Mouse (Mus musculus): ENCODE data around the gene Ttc13. TPM values are rescaled to one million over a fixed set of nuclear protein-coding genes. Genes with fewer than 3 reads are reported as not detected.
A peak's percentile ranks its signal among the peaks of the same experiment; 100 is the strongest.

The Ttc13 gene
- total RNA-seq, 2 experiments from 2014 or later = 33.0 to 44.0 TPM

DNA sequence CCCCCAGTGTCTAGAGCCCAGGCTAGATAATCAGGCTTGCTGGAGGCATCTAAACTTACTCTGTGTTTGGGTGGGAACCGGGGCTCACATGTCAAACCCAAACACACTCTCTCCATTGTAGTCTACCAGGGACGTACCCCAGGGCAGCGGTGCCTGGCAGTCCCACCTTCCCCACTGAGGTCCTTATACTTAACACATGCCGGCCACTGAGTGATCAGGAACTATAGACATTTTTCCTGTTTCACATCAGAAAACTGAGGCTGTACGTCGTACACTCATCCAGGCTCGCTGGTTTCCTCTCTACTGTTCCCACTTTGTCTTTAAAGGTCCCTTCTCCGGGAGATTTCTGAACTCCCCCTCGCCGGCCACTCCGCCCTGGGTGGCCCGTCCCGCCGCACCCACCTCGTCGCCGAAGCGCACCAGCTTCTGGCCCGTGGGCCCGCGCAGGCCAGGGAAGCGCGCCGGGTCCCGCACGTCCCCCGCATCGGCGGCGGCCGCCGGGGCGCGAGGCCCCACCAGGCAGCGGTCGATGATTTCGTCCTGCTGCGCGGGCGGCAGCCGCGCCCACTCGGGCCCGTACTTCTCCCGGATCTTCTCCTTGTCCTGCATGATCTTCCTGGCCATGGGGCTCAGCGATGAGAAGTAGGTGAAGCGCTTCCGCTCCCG lies 59.2 kb downstream of the Ttc13 start:
- no peak for DNase-seq (ENCODE audit: low spot score in 2 of 2)

DNA sequence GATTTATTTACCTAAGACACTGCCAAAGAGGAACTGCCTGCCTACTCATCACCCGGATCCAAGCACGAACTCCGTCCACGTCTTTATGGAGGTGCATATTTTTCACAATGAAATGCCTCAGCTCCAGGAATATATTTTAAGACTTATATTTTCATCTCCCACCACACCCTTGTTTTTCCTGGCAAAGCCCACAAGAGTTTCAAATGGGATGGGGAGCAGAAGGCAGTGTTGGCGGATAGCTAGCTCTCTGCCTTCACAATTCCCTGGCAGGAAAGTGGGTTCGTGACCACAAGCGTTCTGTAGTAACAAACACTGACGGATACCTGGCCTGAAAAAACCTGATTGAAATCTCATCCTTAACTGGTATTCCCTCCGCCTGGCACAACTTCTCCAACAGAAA lies 60.0 kb downstream of the Ttc13 start:
- DNase-seq (ENCODE audit: low spot score in 2 of 2) = no peak

DNA sequence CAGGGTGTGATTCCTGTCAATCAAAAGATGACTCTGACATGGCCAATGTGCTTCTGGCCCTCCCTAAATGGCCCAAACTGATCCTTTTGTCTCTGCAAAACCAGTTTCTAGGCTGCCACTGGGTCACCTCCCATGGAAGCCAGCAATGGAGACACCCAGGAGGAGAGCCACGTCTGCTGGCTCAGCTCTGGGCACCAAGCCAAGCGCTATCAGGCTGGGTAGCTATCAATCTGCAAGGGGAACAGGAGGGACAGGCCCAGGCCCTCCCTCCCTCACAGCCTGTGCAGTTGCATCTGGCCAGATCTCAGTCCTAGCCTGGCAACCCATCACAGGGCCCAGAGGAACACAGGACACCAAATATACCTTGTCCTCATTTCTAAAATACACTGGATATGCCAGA lies 63.4 kb downstream of the Ttc13 start:
- DNase-seq (ENCODE audit: low spot score in 2 of 2) = peak; percentile 73 to 83

DNA sequence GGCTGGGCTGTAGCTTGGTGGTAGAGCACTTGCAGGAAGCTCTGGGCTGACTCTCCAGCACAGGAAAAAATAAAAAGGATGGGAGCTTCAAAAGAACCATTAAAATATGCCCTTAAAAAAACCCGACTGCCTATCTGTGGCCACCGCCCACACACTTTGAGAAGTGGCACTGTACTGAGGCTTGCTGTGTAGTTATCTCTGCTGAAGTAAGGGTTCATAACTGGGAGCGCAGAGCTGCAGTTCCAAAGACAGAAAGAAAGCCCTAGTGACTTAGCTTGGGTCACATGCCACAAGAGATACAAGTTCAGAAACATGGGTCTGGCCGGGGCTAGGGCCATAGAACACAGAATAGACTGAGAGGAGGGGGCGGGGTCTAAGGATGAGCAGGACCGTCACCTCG lies 63.8 kb downstream of the Ttc13 start:
- no peak for DNase-seq (ENCODE audit: low spot score in 2 of 2)

- DNase-seq (ENCODE audit: low spot score in 2 of 2) = no peak
These were observed 68.0 kb downstream of the Ttc13 start for GRCm38 (mm10) chr8:124653568-124654475.

GRCm38 (mm10) chr8:124652546-124652945 lies 69.2 kb downstream of the Ttc13 start:
- no peak for DNase-seq (ENCODE audit: low spot score in 2 of 2)

DNA sequence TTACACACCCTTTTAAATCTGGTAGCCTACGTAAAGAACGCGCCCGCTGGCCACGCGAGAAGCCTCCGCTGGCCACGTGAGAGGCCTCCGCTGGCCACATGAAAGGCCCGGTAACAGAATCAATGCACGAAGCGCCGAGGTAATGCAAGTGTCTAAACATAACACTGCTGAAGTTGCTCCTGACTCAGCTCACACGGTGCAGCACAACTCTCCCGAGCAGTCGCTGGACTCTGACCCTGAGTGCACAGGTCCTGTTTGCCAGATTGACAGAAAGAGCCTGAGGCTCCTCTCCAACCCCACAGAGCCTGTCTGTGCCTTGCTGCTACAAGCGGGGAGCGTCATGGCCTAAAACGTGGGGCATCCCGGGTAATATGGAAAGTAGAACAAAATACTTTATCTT lies 70.0 kb downstream of the Ttc13 start:
- DNase-seq (ENCODE audit: low spot score in 2 of 2) = no peak

- DNase-seq (ENCODE audit: low spot score in 2 of 2) = no peak
These were observed 73.5 kb downstream of the Ttc13 start for GRCm38 (mm10) chr8:124648311-124648710.

- DNase-seq (ENCODE audit: low spot score in 2 of 2) = peak in 1 of 2 experiments; percentile 37
These were observed 78.0 kb downstream of the Ttc13 start for GRCm38 (mm10) chr8:124643540-124644339.

GRCm38 (mm10) chr8:124641599-124641998 lies 80.2 kb downstream of the Ttc13 start:
- no peak for DNase-seq (ENCODE audit: low spot score in 2 of 2)

DNA sequence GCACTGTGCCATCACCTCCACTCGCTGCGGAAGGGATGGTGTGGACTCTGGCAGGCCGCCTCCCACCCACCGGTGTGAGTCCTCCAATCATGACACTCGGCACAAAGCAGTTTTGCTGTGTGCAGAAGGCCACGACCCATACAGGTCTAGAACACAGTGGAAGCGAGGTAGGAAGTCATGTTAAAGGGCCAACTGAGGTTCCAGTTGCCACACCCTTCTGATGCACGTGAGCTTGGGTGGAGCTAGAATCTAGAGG lies 86.6 kb downstream of the Ttc13 start:
- no peak for DNase-seq (ENCODE audit: low spot score in 2 of 2)

DNA sequence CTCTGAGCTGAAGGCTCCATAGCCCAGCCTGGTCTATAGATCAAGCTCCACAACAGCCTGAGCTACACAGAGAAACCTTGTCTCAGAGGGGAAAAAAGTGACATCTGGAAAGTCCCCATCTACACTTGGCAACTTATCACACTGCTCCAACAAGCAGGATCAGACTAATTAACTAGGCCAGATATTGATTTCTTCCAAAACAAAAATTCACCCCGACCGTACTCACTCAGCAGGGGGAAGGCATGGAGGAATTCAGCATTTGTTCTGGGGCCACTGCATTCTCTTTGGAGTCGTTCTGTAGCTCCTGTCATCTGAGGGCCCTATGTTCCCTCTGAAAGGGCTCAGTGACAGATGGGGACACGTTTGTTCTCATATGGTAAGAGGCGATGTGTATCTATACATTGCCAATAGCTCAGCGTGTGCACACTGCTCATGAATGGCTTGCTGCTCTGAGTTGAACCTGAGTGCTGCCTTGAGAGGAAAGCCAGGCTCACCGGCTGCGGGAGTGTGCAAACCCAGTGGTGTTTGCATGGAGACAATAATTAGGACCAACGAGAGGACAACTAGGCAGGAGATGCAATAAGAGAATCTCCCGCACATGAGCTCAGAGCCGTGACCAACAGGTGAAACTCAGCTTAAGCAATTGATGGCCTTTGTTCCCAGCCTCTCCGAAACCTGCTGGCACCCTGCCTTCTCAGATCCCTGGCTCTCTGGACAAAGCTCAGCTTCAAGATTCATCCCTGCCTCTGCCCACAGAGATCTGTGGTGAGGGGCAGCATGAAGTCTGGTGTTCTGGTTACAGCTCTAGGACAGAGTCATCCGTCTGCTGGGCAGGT lies 87.2 kb downstream of the Ttc13 start:
- no peak for DNase-seq (ENCODE audit: low spot score in 2 of 2)

DNA sequence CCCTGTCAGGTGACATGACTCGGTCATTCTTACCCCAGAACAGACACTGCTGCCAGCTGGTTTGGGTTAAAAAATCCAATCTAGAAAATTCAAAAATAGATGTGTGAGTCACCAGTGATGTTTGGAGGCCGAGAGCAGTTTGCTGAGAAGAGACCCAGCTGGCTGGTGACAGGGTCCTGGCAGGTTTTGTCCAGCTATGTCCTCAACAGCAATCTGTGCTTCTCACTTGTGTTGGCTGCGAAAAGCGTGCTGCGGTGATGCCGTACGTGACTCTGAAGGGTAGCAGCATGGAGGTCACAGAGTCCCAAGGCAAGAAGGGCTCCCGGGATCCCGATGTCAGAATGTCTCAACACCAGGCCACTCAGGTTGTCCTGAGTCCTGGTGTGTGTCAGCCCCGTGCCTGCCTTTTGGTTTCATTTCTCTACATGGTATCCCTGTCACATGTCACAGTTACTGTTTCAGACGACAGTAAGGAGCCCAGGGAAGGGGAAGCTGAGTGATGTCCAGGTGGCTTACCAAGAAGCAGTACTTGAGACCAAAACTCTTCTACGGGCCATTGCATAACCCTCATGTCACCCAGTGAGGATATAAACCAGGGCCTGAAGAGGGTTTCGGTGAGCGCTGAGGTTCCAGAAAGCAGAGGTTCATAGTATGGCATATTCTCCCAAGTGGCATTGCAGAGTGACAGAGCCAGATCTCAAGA lies 88.6 kb downstream of the Ttc13 start:
- DNase-seq (ENCODE audit: low spot score in 2 of 2) = peak in 1 of 2 experiments; percentile 41

- no peak for DNase-seq (ENCODE audit: low spot score in 2 of 2)
These were observed 89.8 kb downstream of the Ttc13 start for GRCm38 (mm10) chr8:124631966-124632365.

DNA sequence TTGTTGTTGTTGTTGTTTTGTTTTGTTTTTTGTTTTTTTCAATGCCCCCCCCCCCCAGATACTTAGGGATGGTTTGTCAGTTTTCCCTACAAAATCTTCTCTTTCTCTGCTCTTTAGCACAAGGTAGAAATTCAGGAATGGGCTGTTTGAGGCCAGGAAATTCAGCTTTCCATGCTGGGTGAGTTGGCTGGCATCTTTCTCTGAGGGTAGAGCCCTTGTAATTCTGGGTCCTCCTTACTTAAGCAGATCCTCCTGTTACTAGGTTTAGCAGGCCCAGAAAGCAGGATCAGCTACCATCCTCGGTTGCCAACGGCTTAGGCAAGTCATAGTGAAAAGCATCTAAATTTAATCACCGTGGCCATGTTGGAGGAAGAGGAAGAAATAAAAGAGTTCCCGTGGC lies 90.9 kb downstream of the Ttc13 start:
- no peak for DNase-seq (ENCODE audit: low spot score in 2 of 2)

GRCm38 (mm10) chr8:124630489-124630888 lies 91.3 kb downstream of the Ttc13 start:
- no peak for DNase-seq (ENCODE audit: low spot score in 2 of 2)

DNA sequence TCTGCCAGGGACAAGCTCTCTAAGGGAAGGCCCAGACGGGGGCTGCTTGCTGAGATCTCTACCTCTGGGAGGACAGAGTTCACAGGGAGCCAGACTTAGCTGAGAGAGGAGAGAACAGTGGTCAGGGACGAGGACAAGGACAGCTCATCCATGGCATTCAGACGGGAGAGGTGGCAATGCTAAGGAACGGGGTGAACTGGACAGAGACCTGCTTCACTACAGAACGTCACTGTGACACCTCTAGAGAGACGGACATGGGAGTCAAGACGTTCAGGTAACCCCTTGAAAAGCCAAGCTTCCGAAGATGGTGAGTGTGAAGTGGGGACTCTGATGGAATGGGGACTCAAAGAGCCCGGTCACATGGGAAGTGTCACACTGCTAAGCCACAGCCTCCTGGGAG lies 95.5 kb downstream of the Ttc13 start:
- DNase-seq (ENCODE audit: low spot score in 2 of 2) = no peak

Measured in adrenal gland, adult 18-20 months (tissue).